Mouse (Mus musculus) liver, postnatal 0 days (tissue): Measurements from ENCODE around the gene Mad1l1.

Experiments
- CTCF ChIP-seq: sonication (generic); IDR thresholded peaks from 2 replicates; pipeline ENCODE4 v1.5.1; 2016; ENCODE audit warnings: antibody characterized with exemption, low read depth
- EP300 ChIP-seq: IDR thresholded peaks from 2 replicates; pipeline ENCODE4 v1.6.1; 2016; ENCODE audit warnings: antibody characterized with exemption, low read depth, mild to moderate bottlenecking

DNA sequence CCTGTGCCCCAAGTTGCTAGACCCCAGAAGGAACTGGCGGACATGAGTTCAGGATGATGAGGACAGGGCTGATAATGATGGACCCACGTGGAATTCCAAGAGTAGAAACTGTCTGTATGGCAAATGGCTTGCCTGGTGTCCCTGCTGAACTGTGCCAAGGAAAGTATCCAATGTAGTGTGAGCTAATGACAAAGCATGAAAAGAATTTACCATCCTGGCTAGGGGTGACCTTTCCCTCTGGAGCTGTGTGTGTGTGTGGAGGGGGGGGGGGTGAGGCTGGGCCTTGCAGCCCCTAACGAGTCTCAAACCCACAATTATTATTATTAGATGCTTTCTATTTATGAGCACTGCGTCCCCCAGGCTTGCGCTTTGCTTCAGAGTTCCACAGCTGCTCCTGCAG, 307.7 kb downstream of the Mad1l1 start:
- TF ChIP-seq CTCF (no peak), EP300 (no peak)
